Mouse (Mus musculus): Measurements from ENCODE around the gene Tril.

DNA sequence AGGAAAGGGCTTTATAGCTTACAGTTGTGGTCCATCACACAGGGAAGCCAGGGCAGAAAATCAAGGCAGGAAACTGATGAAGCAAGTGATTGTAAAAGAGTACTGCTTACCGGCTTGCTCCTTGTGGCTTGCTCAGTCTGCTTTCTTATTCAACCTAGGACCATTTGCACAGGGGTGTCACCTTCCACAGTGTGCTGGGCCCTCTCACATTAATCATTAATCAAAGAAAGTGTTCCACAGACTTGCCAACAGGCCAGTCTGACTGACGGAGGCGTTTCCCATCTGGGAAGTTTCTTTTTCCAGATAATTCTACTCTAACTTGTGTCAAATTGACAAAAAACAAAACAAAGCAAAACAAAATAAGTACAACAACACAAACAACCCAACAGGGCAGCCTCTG, 32.9 kb upstream of the Tril start:
- TF ChIP-seq CTCF (IDR thresholded peaks at IDR 0.05) (no peak), EP300 (IDR thresholded peaks at IDR 0.05) (no peak)
